Mouse (Mus musculus) layer of hippocampus, postnatal 14 days (tissue): ENCODE data around the gene Olfr926. TPM values are rescaled to one million over a fixed set of nuclear protein-coding genes. Genes with fewer than 3 reads are reported as not detected.
"Not testable (repeated sequence)": the region's sequence is repeated elsewhere in the genome, so short reads cannot be mapped to it uniquely, and the experiment has no call there.

Source experiments
- DNase-seq, 2 experiments: peaks; one replicate each; pipeline ENCODE4 v3.0.0; 2021 to 2022; ENCODE audit warnings: low spot score in 2 of 2, mixed read lengths in 1 of 2
- long read RNA-seq, 2 experiments: library from polyadenylated mRNA; stranded (forward); transcript quantifications; one replicate each; pipeline ENCODE4 v2.0.0; 2021
- total RNA-seq, 2 experiments: library from RNA; stranded (reverse); gene quantifications; 2 replicates each; pipeline ENCODE4 v1.2.3; 2021

Gene Olfr926
- not detected for total RNA-seq
- long read RNA-seq, experiment 1 = 0 reads
- long read RNA-seq, experiment 2 = 0 reads

GRCm38 (mm10) chr9:38876826-38877225 lies at the start of gene Olfr926:
Gene Olfr926 (plus strand): TSS chr9:38877126.
- DNase-seq = no peak

GRCm38 (mm10) chr9:38833027-38833426 lies 43.9 kb upstream of the Olfr926 start:
- DNase-seq = no peak

- DNase-seq = no peak
Observed at GRCm38 (mm10) chr9:38844149-38844548, 32.8 kb upstream of the Olfr926 start, which contains the start of gene Olfr924. Gene Olfr924 (plus strand): TSS chr9:38844449.

DNA sequence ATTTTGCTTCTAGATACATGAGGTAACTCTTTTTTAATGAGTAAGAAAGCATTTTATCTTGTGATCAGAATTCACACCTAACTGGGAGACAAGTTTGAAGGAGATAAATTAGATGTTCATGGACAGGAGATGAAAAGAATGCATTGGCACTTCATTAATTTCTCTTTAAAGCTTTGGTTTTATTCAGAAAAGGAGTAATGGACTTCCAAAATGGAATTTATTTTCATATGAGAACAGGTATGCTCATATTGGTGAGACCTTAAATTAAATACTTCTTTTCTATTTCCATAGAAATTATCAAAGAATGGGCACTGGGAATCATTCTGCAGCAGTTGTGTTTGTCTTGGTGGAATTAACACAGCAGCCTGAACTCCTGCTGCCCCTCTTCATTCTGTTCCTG lies 22.2 kb upstream of the Olfr926 start, which contains the start of gene Olfr26:
Gene Olfr26 (plus strand): TSS at position 301 of the 400 bp plus-strand sequence.
- no peak for DNase-seq

DNA sequence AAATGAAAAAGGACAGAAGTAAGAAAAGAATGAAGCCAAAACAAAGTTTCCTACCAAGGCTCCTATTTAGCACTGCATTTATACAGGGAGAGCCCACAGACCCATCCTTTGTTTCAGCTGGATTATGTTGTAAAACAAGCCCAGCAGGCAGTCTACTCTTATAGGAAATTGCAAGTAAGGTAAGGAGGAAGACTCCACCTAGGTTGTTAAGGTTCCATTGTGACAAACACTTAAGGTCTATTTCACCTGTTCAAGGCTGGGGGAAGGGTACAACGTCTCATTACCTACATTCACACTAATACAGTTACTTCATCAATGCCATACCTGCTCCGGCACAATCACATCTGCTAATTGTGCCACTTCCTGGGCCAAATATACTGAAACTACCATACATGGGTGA lies 2.0 kb upstream of the Olfr926 start:
- not testable (repeated sequence) for DNase-seq

Other genes starting within 250 kb of the Olfr926 start
- not detected for gene Olfr916, start 217.3 kb upstream of the Olfr926 start, total RNA-seq
- not detected for gene Olfr917, start 211.3 kb upstream of the Olfr926 start, total RNA-seq
- not detected for gene Olfr918, start 202.5 kb upstream of the Olfr926 start, total RNA-seq
- not detected for gene Olfr919, start 173.5 kb upstream of the Olfr926 start, total RNA-seq
- 1 to 10 TPM; 7.8 to 9.8 TPM for gene Vwa5a, start 158.9 kb upstream of the Olfr926 start, total RNA-seq
- gene Olfr920, start 124.8 kb upstream of the Olfr926 start, total RNA-seq = under 1 TPM in 1 of 2 experiments, not detected in 1; 0.07 TPM
- not detected for gene Olfr921, start 104.1 kb upstream of the Olfr926 start, total RNA-seq
- not detected for gene Olfr922, start 62.5 kb upstream of the Olfr926 start, total RNA-seq
- gene Olfr923, start 50.6 kb upstream of the Olfr926 start, total RNA-seq = not detected
- not detected for gene Olfr924, start 32.7 kb upstream of the Olfr926 start, total RNA-seq
- gene Olfr26, start 22.1 kb upstream of the Olfr926 start, total RNA-seq = not detected
- not detected for gene Olfr930, start 52.7 kb downstream of the Olfr926 start, total RNA-seq
- gene Olfr933, start 95.2 kb downstream of the Olfr926 start, total RNA-seq = not detected
- gene Olfr934, start 111.2 kb downstream of the Olfr926 start, total RNA-seq = not detected
- not detected for gene Olfr935, start 122.6 kb downstream of the Olfr926 start, total RNA-seq
- gene Olfr146, start 146.3 kb downstream of the Olfr926 start, total RNA-seq = not detected
- gene Olfr937, start 187.8 kb downstream of the Olfr926 start, total RNA-seq = not detected
- not detected for gene Olfr938, start 201.8 kb downstream of the Olfr926 start, total RNA-seq